8 mouse cellular contexts compared by ENCODE assay signal in genomic region chr19:4417183-4417582, GRCm38 (mm10). TPM values are rescaled to one million over a fixed set of nuclear protein-coding genes. Genes with fewer than 3 reads are reported as not detected.
DNase-seq lines count a peak whose midpoint lies in the region; ATAC-seq lines count a peak whose summit lies in the region.

No protein-coding gene starts in this region.

- no peaks in the 10 kb centered on the region for H3K36me3 ChIP-seq in hindbrain, embryonic 10.5 days
- H3K36me3 ChIP-seq in hindbrain, embryonic 16.5 days (ENCODE audit: control insufficient read depth, insufficient read depth, low read length): no peaks in the 10 kb centered on the region
- H3K36me3 ChIP-seq in heart, embryonic 15.5 days: peaks cover 3% of the 10 kb centered on the region; the same call in 1 of the 2 replicates
- no peaks in the 10 kb centered on the region for H3K36me3 ChIP-seq in stomach, embryonic 15.5 days

- no peak overlapping the region for H3K9ac ChIP-seq in hindbrain, embryonic 16.5 days (ENCODE audit: low read depth, low read length)
- no peak overlapping the region for H3K9ac ChIP-seq in heart, embryonic 15.5 days
- H3K9ac ChIP-seq in stomach, embryonic 15.5 days: no peak overlapping the region

- peak; percentile 46 for DNase-seq in hindbrain, embryonic 10.5 days (ENCODE audit: low spot score)
- DNase-seq in Muller cell, postnatal 12 days (ENCODE audit: inconsistent ontology term): peak; percentile 43
- peak; percentile 75 to 91 for DNase-seq in cerebellum, postnatal 25 days
- DNase-seq in kidney, postnatal 4 days: peak; percentile 85 to 86

- no peaks in the 10 kb centered on the region for H3K9me3 ChIP-seq in hindbrain, embryonic 10.5 days
- H3K9me3 ChIP-seq in hindbrain, embryonic 16.5 days (ENCODE audit: control insufficient read depth, low read length): no peaks in the 10 kb centered on the region
- H3K9me3 ChIP-seq in heart, embryonic 15.5 days (replicated peaks): no peaks in the 10 kb centered on the region
- H3K9me3 ChIP-seq in stomach, embryonic 15.5 days: no peaks in the 10 kb centered on the region

- no peak overlapping the region for H3K4me3 ChIP-seq in hindbrain, embryonic 10.5 days
- no peak overlapping the region for H3K4me3 ChIP-seq in hindbrain, embryonic 16.5 days (ENCODE audit: low read length)
- no peak overlapping the region for H3K4me3 ChIP-seq in heart, embryonic 15.5 days
- H3K4me3 ChIP-seq in stomach, embryonic 15.5 days (replicated peaks): no peak overlapping the region

- 0% methylated on average over 1 of the region's 1 CpGs for WGBS in hindbrain, embryonic 10.5 days
- 0% methylated on average over 1 of the region's 1 CpGs for WGBS in hindbrain, embryonic 16.5 days
- WGBS in heart, embryonic 15.5 days: 0% methylated on average over 1 of the region's 1 CpGs
- 0% methylated on average over 1 of the region's 1 CpGs for WGBS in stomach, embryonic 15.5 days

- no peaks in the 10 kb centered on the region for H3K27me3 ChIP-seq in hindbrain, embryonic 10.5 days (ENCODE audit: insufficient read depth, poor library complexity, severe bottlenecking)
- no peaks in the 10 kb centered on the region for H3K27me3 ChIP-seq in hindbrain, embryonic 16.5 days (replicated peaks; ENCODE audit: control insufficient read depth, insufficient read depth, low read length)
- H3K27me3 ChIP-seq in heart, embryonic 15.5 days: no peaks in the 10 kb centered on the region
- H3K27me3 ChIP-seq in stomach, embryonic 15.5 days (replicated peaks): no peaks in the 10 kb centered on the region

- H3K4me1 ChIP-seq in hindbrain, embryonic 10.5 days (replicated peaks): no peaks in the 10 kb centered on the region
- no peaks in the 10 kb centered on the region for H3K4me1 ChIP-seq in hindbrain, embryonic 16.5 days (ENCODE audit: control insufficient read depth, insufficient read depth, low read depth, low read length)
- H3K4me1 ChIP-seq in heart, embryonic 15.5 days (replicated peaks): 0 out of 2 replicates have a peak, but pooled peaks cover 5% of the 10 kb centered on the region
- H3K4me1 ChIP-seq in stomach, embryonic 15.5 days: no peaks in the 10 kb centered on the region

- no peak overlapping the region for H3K4me2 ChIP-seq in hindbrain, embryonic 16.5 days (ENCODE audit: low read length)
- H3K4me2 ChIP-seq in heart, embryonic 15.5 days: no peak overlapping the region
- H3K4me2 ChIP-seq in stomach, embryonic 15.5 days: no peak overlapping the region

- ATAC-seq in hindbrain, embryonic 16.5 days: no peak
- ATAC-seq in heart, embryonic 15.5 days (replicated peaks; ENCODE audit: insufficient number of reproducible peaks, insufficient read depth, low FRiP score, low read depth): peak; percentile 62; the same call in 1 of the 2 replicates
- ATAC-seq in megakaryocyte, adult 5-6 weeks (ENCODE audit: poor library complexity, severe bottlenecking): peak; percentile 88
- peak; percentile 72; the same call in 1 of the 2 replicates for ATAC-seq in stomach, embryonic 15.5 days (ENCODE audit: insufficient read depth, low FRiP score, low read depth)

- no peak overlapping the region for H3K27ac ChIP-seq in hindbrain, embryonic 10.5 days
- H3K27ac ChIP-seq in hindbrain, embryonic 16.5 days (ENCODE audit: low read depth, low read length): no peak overlapping the region
- no peak overlapping the region for H3K27ac ChIP-seq in heart, embryonic 15.5 days
- H3K27ac ChIP-seq in stomach, embryonic 15.5 days: no peak overlapping the region

RNA-seq across cellular contexts. Expression of gene Kdm2a, which starts 19.1 kb away (rescaled TPM):
- 51.6 and 53.9 TPM in 2 replicates for polyA plus RNA-seq in hindbrain, embryonic 10.5 days (2016; fragmentation: Nextera tagmentation; extraction: Ambion mirVana)
- 29.8 and 34.8 TPM in 2 replicates for polyA plus RNA-seq in hindbrain, embryonic 16.5 days (2015; fragmentation: Nextera tagmentation; extraction: Ambion mirVana)
- polyA plus RNA-seq in heart, embryonic 15.5 days (2015; fragmentation: Nextera tagmentation; extraction: Ambion mirVana): 29.5 and 37.2 TPM in 2 replicates
- total RNA-seq in megakaryocyte, adult 5-6 weeks (2015): 60.4 and 63.0 TPM in 2 replicates
- total RNA-seq in megakaryocyte, adult 5-6 weeks (2017): 54.7 and 72.5 TPM in 2 replicates
- 37.2 and 44.7 TPM in 2 replicates for polyA plus RNA-seq in stomach, embryonic 15.5 days (2015; fragmentation: Nextera tagmentation; extraction: Ambion mirVana)

RNA-seq across cellular contexts. Expression of gene Rhod, which starts 22.0 kb away (rescaled TPM):
- polyA plus RNA-seq in hindbrain, embryonic 10.5 days (2016; fragmentation: Nextera tagmentation; extraction: Ambion mirVana): 16.5 and 19.5 TPM in 2 replicates
- 6.4 and 6.6 TPM in 2 replicates for polyA plus RNA-seq in hindbrain, embryonic 16.5 days (2015; fragmentation: Nextera tagmentation; extraction: Ambion mirVana)
- polyA plus RNA-seq in heart, embryonic 15.5 days (2015; fragmentation: Nextera tagmentation; extraction: Ambion mirVana): 22.6 and 28.1 TPM in 2 replicates
- total RNA-seq in megakaryocyte, adult 5-6 weeks (2015): not detected in 2 replicates
- not detected in 2 replicates for total RNA-seq in megakaryocyte, adult 5-6 weeks (2017)
- polyA plus RNA-seq in stomach, embryonic 15.5 days (2015; fragmentation: Nextera tagmentation; extraction: Ambion mirVana): 24.1 and 32.0 TPM in 2 replicates
